Mouse (Mus musculus): Measurements from ENCODE around the gene Kcnma1. TPM values are rescaled to one million over a fixed set of nuclear protein-coding genes. Genes with fewer than 3 reads are reported as not detected.

The Kcnma1 gene
- total RNA-seq, 2 experiments from 2014 or later = 44.2 to 47.3 TPM

Other genes starting within 250 kb of the Kcnma1 start
- 1 to 10 TPM; 4.3 to 4.5 TPM for gene Dlg5, start 231.4 kb upstream of the Kcnma1 start, total RNA-seq (2021)